Mouse (Mus musculus): ENCODE data around the gene Creld2. TPM values are rescaled to one million over a fixed set of nuclear protein-coding genes. Genes with fewer than 3 reads are reported as not detected.

Creld2 gene
- polyA plus RNA-seq, 1 experiment from 2014 or later = 124 TPM

DNA sequence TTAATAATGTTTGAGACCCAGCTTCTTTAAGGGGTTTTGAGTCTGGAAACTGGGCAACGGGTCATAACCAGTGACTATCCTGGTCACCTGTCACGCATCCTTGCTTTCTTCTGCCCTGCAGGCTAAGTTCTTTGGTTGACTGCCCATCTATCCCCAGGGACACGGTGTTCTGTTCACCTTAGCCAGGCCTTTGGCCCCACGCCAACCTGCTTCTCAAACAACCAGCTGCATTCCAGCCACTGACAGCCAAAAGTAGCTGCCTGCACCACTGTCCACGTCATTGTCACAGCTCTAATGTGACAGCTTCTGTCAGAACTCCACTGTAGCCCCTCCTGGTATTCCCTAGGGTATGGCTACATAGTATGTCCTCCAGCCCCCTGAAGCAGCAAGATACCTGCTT, 12.0 kb downstream of the Creld2 start:
- 58% methylated on average over 5 of the region's 5 CpGs for WGBS
- Histone ChIP-seq H3K9ac (no peak overlapping the region), H3K27ac (no peak overlapping the region), H3K27me3 (replicated peaks) (no peaks in the 10 kb centered on the region), H3K4me2 (no peak overlapping the region), H3K4me1 (peaks cover 7% of the 10 kb centered on the region; the same call in 1 of the 2 replicates), H3K36me3 (no peaks in the 10 kb centered on the region), H3K4me3 (replicated peaks) (no peak overlapping the region), H3K9me3 (no peaks in the 10 kb centered on the region)
- no peak for ATAC-seq (ENCODE audit: insufficient read depth, low FRiP score, low read depth)

DNA sequence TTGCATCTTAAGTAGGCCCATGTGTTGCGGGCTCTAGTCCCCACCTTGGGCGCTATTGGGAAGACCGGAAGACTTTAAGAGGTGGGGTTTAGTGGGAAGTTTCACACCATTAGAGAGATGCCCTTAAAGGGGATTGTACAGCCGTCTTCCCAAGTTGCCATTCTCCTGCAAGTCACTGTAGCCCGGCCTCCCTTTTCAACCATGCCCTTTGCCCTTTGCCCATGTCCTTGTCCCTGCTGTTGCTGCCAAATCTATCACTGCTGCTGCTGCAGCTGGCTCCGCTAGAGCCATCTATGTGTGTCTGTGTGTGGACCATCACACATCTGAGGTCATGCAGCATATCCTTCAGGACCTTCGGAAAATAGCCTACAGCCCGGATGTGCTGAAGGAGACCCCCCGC, 13.1 kb downstream of the Creld2 start:
- Histone ChIP-seq H3K4me3 (replicated peaks) (no peak overlapping the region), H3K9ac (no peak overlapping the region), H3K27ac (no peak overlapping the region), H3K4me2 (no peak overlapping the region), H3K9me3 (no peaks in the 10 kb centered on the region), H3K27me3 (replicated peaks) (no peaks in the 10 kb centered on the region), H3K36me3 (no peaks in the 10 kb centered on the region), H3K4me1 (peaks cover 15% of the 10 kb centered on the region)
- ATAC-seq (ENCODE audit: insufficient read depth, low FRiP score, low read depth) = no peak
- WGBS = 67% methylated on average over 9 of the region's 9 CpGs

DNA sequence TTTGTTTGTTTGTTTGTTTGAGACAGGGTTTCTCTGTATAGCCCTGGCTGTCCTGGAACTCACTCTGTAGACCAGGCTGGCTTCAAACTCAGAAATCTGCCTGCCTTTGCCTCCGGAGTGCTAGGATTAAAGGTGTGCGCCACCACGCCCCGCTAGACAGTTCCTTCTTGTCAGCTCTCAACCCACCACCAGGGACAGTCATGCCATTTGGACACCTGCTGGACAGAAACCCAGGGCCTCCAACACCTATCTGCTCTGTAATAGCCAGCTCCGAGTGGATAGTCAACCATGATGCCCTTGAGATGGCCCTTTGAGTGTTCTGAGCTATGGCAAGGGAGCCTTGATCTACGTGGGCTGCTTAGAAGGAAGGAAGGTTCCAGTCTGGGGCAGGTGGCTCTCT, 16.6 kb downstream of the Creld2 start:
- no peak overlapping the region for H3K4me3 ChIP-seq (replicated peaks)
- H3K9ac ChIP-seq = no peak overlapping the region
- WGBS = 69% methylated on average over 6 of the region's 6 CpGs
- peaks cover 24% of the 10 kb centered on the region for H3K4me1 ChIP-seq
- no peaks in the 10 kb centered on the region for H3K36me3 ChIP-seq
- no peak for ATAC-seq (ENCODE audit: insufficient read depth, low FRiP score, low read depth)
- no peak overlapping the region for H3K4me2 ChIP-seq
- peak overlapping the region; percentile 69 for H3K27ac ChIP-seq
- no peaks in the 10 kb centered on the region for H3K9me3 ChIP-seq
- no peaks in the 10 kb centered on the region for H3K27me3 ChIP-seq (replicated peaks)

DNA sequence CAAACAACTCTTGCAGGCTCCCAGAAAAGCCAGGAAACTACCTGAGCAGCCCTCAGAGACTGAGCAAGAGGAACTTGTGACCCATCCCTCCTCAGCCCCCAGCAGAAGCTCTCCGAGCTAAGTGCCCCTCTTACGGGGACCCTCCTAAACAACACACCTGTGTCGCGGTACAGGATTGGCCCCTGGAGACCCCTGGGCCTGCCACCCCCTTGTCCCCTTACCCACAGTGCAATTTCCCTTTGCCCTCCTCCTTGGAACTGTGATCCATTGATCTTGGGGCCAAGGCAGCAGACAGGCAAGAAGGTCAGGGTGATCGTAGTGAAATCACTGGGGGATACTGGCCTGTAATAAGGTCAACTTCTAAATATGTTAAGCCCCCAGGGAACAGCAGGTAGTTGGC, 17.1 kb downstream of the Creld2 start:
- H3K4me2 ChIP-seq = peak overlapping the region; percentile 90
- ATAC-seq (ENCODE audit: insufficient read depth, low FRiP score, low read depth) = no peak
- 63% methylated on average over 5 of the region's 5 CpGs for WGBS
- H3K36me3 ChIP-seq = no peaks in the 10 kb centered on the region
- H3K9ac ChIP-seq = no peak overlapping the region
- peak overlapping the region; percentile 69 for H3K27ac ChIP-seq
- no peaks in the 10 kb centered on the region for H3K9me3 ChIP-seq
- H3K4me3 ChIP-seq (replicated peaks) = no peak overlapping the region
- peaks cover 24% of the 10 kb centered on the region for H3K4me1 ChIP-seq
- no peaks in the 10 kb centered on the region for H3K27me3 ChIP-seq (replicated peaks)

DNA sequence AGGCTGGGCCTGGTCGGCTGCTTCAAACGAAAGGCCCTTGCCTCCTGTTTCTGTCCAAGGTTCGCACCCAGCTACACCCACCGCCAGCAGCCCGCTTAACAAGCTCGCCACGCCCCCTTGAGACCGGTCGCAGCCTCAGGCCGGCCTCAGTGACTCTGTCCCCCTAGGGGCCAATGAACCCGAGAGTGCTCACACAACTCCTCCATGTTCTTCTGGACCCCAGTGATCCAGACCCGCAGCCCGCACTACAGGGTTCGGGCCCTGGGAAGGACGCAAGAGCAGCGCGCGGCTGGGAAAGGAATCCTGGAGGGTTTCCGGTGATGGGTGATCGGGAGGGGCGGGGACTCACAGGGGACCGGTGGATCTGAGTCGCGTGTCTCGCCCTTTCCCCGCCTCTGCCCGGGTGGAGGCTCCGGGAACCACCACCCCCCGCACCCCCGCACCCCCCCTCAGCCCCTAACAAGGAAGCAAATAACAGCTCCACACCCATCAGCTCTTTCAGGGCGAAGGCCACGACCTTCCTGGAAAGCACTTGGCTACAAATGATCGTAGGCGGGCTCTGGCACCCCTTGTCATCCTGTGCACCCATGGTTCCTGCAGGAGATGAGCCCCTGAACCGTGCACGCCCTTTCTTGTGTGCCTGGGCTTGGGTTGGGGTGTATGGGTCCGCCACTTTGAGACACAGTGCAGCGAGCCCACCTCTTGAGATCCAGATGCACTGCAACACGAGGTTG, 17.9 kb downstream of the Creld2 start:
- Histone ChIP-seq H3K4me1 (peaks cover 24% of the 10 kb centered on the region), H3K9ac (peak overlapping the region; percentile 29), H3K4me2 (peak overlapping the region; percentile 90), H3K4me3 (replicated peaks) (peak overlapping the region; percentile 53), H3K36me3 (no peaks in the 10 kb centered on the region), H3K27ac (peak overlapping the region; percentile 87), H3K27me3 (replicated peaks) (no peaks in the 10 kb centered on the region), H3K9me3 (no peaks in the 10 kb centered on the region)
- peak; percentile 70 for ATAC-seq (ENCODE audit: insufficient read depth, low FRiP score, low read depth)
- WGBS = under 1% methylated on average over 39 of the region's 39 CpGs

DNA sequence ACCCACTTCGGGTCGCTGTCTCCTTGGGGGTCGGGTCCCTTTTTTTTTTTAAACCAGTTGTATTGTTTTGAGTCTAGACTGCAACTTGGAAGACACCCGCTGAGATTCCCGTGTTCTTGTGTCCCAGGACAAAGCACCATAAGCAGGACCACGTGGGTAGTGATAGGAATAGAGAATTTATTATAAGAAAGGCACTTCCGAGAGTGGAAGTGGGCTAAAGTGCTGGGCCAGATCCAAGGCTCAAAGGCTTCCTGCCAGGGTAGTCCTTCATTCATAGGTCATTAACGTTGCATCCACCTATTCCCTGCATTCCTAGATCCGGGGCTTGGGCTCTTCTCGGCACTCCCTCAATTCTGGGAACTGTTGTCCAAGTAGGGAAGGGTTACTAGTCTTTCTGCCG, 18.5 kb downstream of the Creld2 start:
- Histone ChIP-seq H3K4me2 (peak overlapping the region; percentile 90), H3K27ac (peak overlapping the region; percentile 87), H3K4me3 (replicated peaks) (peak overlapping the region; percentile 53), H3K4me1 (peaks cover 24% of the 10 kb centered on the region), H3K36me3 (no peaks in the 10 kb centered on the region), H3K27me3 (replicated peaks) (no peaks in the 10 kb centered on the region), H3K9me3 (no peaks in the 10 kb centered on the region), H3K9ac (no peak overlapping the region)
- ATAC-seq (ENCODE audit: insufficient read depth, low FRiP score, low read depth) = no peak
- WGBS = 3% methylated on average over 11 of the region's 11 CpGs

DNA sequence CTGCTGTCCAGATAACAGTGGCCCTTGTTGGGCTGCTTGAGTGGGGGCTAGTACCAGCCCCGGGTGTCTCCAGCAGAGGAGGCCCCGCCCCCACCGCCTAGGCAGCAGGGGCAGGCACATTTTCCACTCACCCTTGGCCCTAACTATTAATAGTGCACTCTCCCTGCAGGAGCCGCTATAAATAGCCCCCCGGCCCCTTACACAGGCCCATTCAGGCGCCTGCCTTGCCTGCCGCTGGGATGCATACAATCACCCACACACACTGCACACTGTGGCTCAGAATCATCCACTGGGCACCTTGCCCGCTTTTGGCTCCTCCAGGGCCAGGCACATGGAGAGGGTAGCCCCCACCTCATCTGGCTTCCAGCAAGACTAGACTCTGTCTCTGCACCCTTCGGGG, 19.8 kb downstream of the Creld2 start:
- Histone ChIP-seq H3K4me1 (peaks cover 24% of the 10 kb centered on the region), H3K9ac (no peak overlapping the region), H3K36me3 (no peaks in the 10 kb centered on the region), H3K4me3 (replicated peaks) (no peak overlapping the region), H3K4me2 (no peak overlapping the region), H3K27me3 (replicated peaks) (no peaks in the 10 kb centered on the region), H3K27ac (peak overlapping the region; percentile 69), H3K9me3 (no peaks in the 10 kb centered on the region)
- ATAC-seq (ENCODE audit: insufficient read depth, low FRiP score, low read depth) = peak; percentile 66
- 20% methylated on average over 9 of the region's 9 CpGs for WGBS

DNA sequence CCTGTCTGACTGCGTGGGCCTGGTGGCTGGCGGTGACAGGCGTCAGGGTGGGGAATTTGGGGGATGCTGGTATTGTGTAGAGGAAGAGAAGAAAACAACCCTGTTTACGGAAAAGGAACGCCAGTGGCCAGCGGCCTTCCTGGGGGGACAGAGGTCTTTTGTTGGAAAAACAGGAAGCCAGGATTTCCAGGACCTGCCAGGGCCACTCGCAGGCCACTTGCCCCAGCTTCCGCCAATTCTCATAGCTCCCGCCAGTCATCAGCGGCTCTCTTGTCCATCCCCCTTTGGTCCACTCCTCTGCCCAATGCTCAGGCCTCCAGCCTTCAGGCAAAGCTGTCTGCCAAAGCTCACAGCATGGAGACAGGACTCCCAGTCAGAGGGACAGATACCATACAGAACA, 20.7 kb downstream of the Creld2 start:
- no peaks in the 10 kb centered on the region for H3K27me3 ChIP-seq (replicated peaks)
- peaks cover 24% of the 10 kb centered on the region for H3K4me1 ChIP-seq
- H3K9me3 ChIP-seq = no peaks in the 10 kb centered on the region
- H3K4me2 ChIP-seq = no peak overlapping the region
- no peak overlapping the region for H3K9ac ChIP-seq
- no peak for ATAC-seq (ENCODE audit: insufficient read depth, low FRiP score, low read depth)
- WGBS = 63% methylated on average over 10 of the region's 10 CpGs
- H3K27ac ChIP-seq = peak overlapping the region; percentile 69; the same call in 1 of the 2 replicates
- no peak overlapping the region for H3K4me3 ChIP-seq (replicated peaks)
- no peaks in the 10 kb centered on the region for H3K36me3 ChIP-seq

DNA sequence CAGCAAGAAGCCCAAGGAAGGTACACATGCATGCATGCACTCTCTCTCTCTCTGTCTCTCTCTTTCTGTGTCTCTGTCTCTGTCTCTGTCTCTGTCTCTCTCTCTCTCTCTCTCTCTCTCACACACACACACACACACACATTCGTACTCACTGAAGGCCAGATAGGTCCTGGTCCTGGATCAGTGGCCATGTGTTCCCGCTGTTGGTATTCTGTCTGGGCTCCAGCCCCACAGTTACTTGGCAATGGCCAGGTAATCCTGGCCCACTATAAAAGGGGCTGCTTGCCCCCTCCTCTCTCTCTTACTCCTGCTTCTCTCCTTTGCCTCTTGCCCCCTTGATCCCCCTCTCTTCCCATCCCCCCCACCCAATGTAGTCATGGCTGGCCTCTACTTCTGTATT, 21.7 kb downstream of the Creld2 start:
- H3K4me3 ChIP-seq (replicated peaks) = no peak overlapping the region
- H3K4me2 ChIP-seq = no peak overlapping the region
- ATAC-seq (ENCODE audit: insufficient read depth, low FRiP score, low read depth) = no peak
- no peak overlapping the region for H3K9ac ChIP-seq
- no peaks in the 10 kb centered on the region for H3K27me3 ChIP-seq (replicated peaks)
- no peak overlapping the region for H3K27ac ChIP-seq
- H3K4me1 ChIP-seq = peaks cover 22% of the 10 kb centered on the region
- H3K36me3 ChIP-seq = no peaks in the 10 kb centered on the region
- 81% methylated on average over 2 of the region's 2 CpGs for WGBS
- H3K9me3 ChIP-seq = no peaks in the 10 kb centered on the region

DNA sequence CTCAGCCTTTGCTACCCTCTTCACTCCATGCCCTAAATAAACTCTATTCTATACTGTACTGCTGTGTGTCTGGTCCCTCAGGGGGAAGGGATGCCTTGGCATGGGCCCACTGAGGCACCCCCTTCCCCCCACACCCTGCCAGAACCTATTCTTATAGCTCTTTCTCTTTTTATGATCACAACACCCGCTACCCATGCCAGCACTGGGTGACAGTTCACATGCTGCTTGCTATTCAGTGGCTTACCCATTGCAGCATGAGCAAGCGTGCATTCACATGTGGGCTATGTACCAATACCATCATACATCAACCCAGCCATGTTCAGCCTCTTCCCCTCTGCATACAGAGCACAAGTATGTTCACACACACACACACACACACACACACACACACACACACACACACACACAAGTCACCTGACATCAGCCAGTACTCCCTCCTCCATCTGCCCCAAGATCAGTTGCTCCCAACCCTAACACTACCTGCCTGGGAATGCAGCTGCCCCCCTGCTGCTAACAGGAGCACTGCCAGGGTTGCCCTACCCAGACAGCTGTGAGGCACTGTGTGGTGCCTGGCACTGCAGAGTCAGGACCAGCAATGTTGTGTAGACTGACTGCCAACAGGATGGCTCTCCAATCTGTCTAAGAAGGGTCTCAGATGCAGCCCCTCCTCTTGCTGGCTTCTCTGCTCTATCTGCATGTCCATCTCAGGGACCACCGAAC, 22.3 kb downstream of the Creld2 start:
- Histone ChIP-seq H3K9ac (no peak overlapping the region), H3K27ac (no peak overlapping the region), H3K4me2 (no peak overlapping the region), H3K4me3 (replicated peaks) (no peak overlapping the region), H3K27me3 (replicated peaks) (no peaks in the 10 kb centered on the region), H3K36me3 (no peaks in the 10 kb centered on the region), H3K9me3 (no peaks in the 10 kb centered on the region), H3K4me1 (peaks cover 18% of the 10 kb centered on the region)
- WGBS = 82% methylated on average over 3 of the region's 3 CpGs
- no peak for ATAC-seq (ENCODE audit: insufficient read depth, low FRiP score, low read depth)

DNA sequence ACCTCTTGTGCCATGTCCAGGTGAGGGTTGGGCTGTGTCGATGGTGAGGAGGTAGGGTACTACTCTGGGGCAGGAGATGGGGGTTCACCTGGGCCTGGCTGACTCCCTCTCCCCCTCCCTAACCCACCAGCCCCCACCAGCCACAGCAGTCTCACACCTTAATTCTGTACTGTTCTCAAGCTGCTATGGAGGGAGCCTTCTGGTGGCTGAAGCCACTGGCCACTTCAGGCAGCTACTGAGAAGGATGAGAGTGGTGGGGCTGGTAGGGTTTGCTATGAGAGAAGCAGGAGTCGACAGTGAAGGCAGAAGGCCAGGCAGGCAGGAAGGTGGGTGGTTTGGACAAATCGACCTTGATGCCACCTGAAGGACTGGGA, 22.8 kb downstream of the Creld2 start:
- Histone ChIP-seq H3K27ac (no peak overlapping the region), H3K4me1 (peaks cover 15% of the 10 kb centered on the region), H3K36me3 (no peaks in the 10 kb centered on the region), H3K4me3 (replicated peaks) (no peak overlapping the region), H3K4me2 (no peak overlapping the region), H3K9me3 (no peaks in the 10 kb centered on the region), H3K27me3 (replicated peaks) (no peaks in the 10 kb centered on the region), H3K9ac (no peak overlapping the region)
- ATAC-seq (ENCODE audit: insufficient read depth, low FRiP score, low read depth) = no peak
- WGBS = 62% methylated on average over 3 of the region's 3 CpGs

DNA sequence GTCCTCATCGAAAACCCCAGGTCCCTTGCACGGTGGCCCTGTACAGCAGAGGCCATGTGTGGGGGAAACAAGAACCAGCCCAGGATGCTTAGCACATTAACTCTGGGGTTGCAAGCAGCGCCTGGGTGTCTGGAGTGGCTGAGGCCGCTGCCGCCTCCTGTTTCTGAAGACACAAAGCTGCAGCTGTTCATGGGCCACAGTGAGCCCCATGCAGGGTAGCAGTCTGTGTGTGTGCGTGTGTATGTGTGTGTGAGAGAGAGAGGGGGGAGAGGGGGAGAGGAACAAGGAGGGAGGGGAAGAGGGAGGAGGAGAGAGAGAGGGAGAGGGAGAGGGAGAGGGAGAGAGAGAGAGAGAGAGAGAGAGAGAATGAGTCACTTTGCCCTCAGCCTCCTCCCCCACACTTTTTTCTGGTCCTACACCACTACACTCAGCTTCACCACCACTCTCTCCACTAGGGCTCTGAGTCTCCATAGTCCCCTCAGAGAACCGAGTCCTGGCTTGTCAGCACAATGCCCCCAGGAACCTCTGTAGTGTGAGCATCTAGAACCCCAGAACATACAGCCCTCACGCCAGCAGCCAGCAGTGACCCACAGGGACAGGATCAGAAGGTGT, 24.1 kb downstream of the Creld2 start:
- no peaks in the 10 kb centered on the region for H3K27me3 ChIP-seq (replicated peaks)
- no peak overlapping the region for H3K27ac ChIP-seq
- ATAC-seq (ENCODE audit: insufficient read depth, low FRiP score, low read depth) = peak; percentile 21; the same call in 1 of the 2 replicates
- no peak overlapping the region for H3K4me2 ChIP-seq
- H3K4me3 ChIP-seq (replicated peaks) = no peak overlapping the region
- H3K9me3 ChIP-seq = no peaks in the 10 kb centered on the region
- no peak overlapping the region for H3K9ac ChIP-seq
- H3K4me1 ChIP-seq = peaks cover 9% of the 10 kb centered on the region
- H3K36me3 ChIP-seq = no peaks in the 10 kb centered on the region
- WGBS = 32% methylated on average over 8 of the region's 8 CpGs

All from stomach, embryonic 15.5 days (tissue).